Mouse (Mus musculus): ENCODE measurements at regions not wholly inside any gene's neighbourhood (a gene's known extent, or its start where the extent isn't known, plus 50 kb on each side); places are given as distances from the start of the nearest gene placed in this dataset.

GRCm38 (mm10) chr3:143017480-143017879 lies 135.7 kb upstream of the Pkn2 start:
- ATAC-seq (ENCODE audit: low FRiP score): no peak
- 92% methylated on average over 4 of the region's 4 CpGs for WGBS
- Histone ChIP-seq H3K36me3 (ENCODE audit: control insufficient read depth, insufficient read depth, low read length) (no peaks in the 10 kb centered on the region), H3K4me3 (ENCODE audit: low read depth, low read length) (no peak overlapping the region), H3K4me1 (replicated peaks; ENCODE audit: control insufficient read depth, insufficient read depth, low read length) (no peaks in the 10 kb centered on the region), H3K27ac (ENCODE audit: low read depth, low read length) (no peak overlapping the region), H3K4me2 (replicated peaks; ENCODE audit: low read depth, low read length) (no peak overlapping the region), H3K27me3 (ENCODE audit: control insufficient read depth, insufficient read depth, low read length) (no peaks in the 10 kb centered on the region), H3K9ac (ENCODE audit: low read depth, low read length) (no peak overlapping the region), H3K9me3 (ENCODE audit: control insufficient read depth, low read length) (no peaks in the 10 kb centered on the region)
- no peak for DNase-seq (ENCODE audit: low spot score)

- Histone ChIP-seq H3K27me3 (ENCODE audit: control insufficient read depth, insufficient read depth, low read length) (no peaks in the 10 kb centered on the region), H3K4me1 (replicated peaks; ENCODE audit: control insufficient read depth, insufficient read depth, low read length) (no peaks in the 10 kb centered on the region), H3K9me3 (ENCODE audit: control insufficient read depth, low read length) (no peaks in the 10 kb centered on the region), H3K4me2 (replicated peaks; ENCODE audit: low read depth, low read length) (no peak overlapping the region), H3K27ac (ENCODE audit: low read depth, low read length) (no peak overlapping the region), H3K36me3 (ENCODE audit: control insufficient read depth, insufficient read depth, low read length) (no peaks in the 10 kb centered on the region), H3K4me3 (ENCODE audit: low read depth, low read length) (no peak overlapping the region), H3K9ac (ENCODE audit: low read depth, low read length) (no peak overlapping the region)
- DNase-seq (ENCODE audit: low spot score): no peak
- no peak for ATAC-seq (ENCODE audit: low FRiP score)
- WGBS: 89% methylated on average over 5 of the region's 5 CpGs
These were observed 135.0 kb upstream of the Pkn2 start for GRCm38 (mm10) chr3:143016758-143017157.

GRCm38 (mm10) chr3:143014421-143014820 lies 132.6 kb upstream of the Pkn2 start:
- Histone ChIP-seq H3K9me3 (ENCODE audit: control insufficient read depth, low read length) (no peaks in the 10 kb centered on the region), H3K4me3 (ENCODE audit: low read depth, low read length) (no peak overlapping the region), H3K27me3 (ENCODE audit: control insufficient read depth, insufficient read depth, low read length) (no peaks in the 10 kb centered on the region), H3K27ac (ENCODE audit: low read depth, low read length) (no peak overlapping the region), H3K4me2 (replicated peaks; ENCODE audit: low read depth, low read length) (no peak overlapping the region), H3K9ac (ENCODE audit: low read depth, low read length) (no peak overlapping the region), H3K4me1 (replicated peaks; ENCODE audit: control insufficient read depth, insufficient read depth, low read length) (no peaks in the 10 kb centered on the region), H3K36me3 (ENCODE audit: control insufficient read depth, insufficient read depth, low read length) (no peaks in the 10 kb centered on the region)
- DNase-seq (ENCODE audit: low spot score) (no peak), ATAC-seq (ENCODE audit: low FRiP score) (no peak)
- 87% methylated on average over 4 of the region's 4 CpGs for WGBS

- Histone ChIP-seq H3K4me3 (ENCODE audit: low read depth, low read length) (no peak overlapping the region), H3K4me1 (replicated peaks; ENCODE audit: control insufficient read depth, insufficient read depth, low read length) (no peaks in the 10 kb centered on the region), H3K9me3 (ENCODE audit: control insufficient read depth, low read length) (no peaks in the 10 kb centered on the region), H3K4me2 (replicated peaks; ENCODE audit: low read depth, low read length) (no peak overlapping the region), H3K9ac (ENCODE audit: low read depth, low read length) (no peak overlapping the region), H3K27ac (ENCODE audit: low read depth, low read length) (no peak overlapping the region), H3K36me3 (ENCODE audit: control insufficient read depth, insufficient read depth, low read length) (no peaks in the 10 kb centered on the region), H3K27me3 (ENCODE audit: control insufficient read depth, insufficient read depth, low read length) (no peaks in the 10 kb centered on the region)
- 84% methylated on average over 3 of the region's 3 CpGs for WGBS
- no peak for ATAC-seq (ENCODE audit: low FRiP score)
- no peak for DNase-seq (ENCODE audit: low spot score)
These were observed 125.2 kb upstream of the Pkn2 start for GRCm38 (mm10) chr3:143007047-143007446.

- H3K27ac ChIP-seq (ENCODE audit: low read depth, low read length): no peak overlapping the region
- no peak overlapping the region for H3K4me2 ChIP-seq (replicated peaks; ENCODE audit: low read depth, low read length)
- WGBS: 50% methylated on average over 5 of the region's 5 CpGs
- H3K4me3 ChIP-seq (ENCODE audit: low read depth, low read length): no peak overlapping the region
- DNase-seq (ENCODE audit: low spot score) (no peak), ATAC-seq (ENCODE audit: low FRiP score) (no peak)
- no peaks in the 10 kb centered on the region for H3K27me3 ChIP-seq (ENCODE audit: control insufficient read depth, insufficient read depth, low read length)
- no peaks in the 10 kb centered on the region for H3K4me1 ChIP-seq (replicated peaks; ENCODE audit: control insufficient read depth, insufficient read depth, low read length)
- H3K36me3 ChIP-seq (ENCODE audit: control insufficient read depth, insufficient read depth, low read length): no peaks in the 10 kb centered on the region
- H3K9me3 ChIP-seq (ENCODE audit: control insufficient read depth, low read length): no peaks in the 10 kb centered on the region
- no peak overlapping the region for H3K9ac ChIP-seq (ENCODE audit: low read depth, low read length)
These were observed 120.1 kb upstream of the Pkn2 start for GRCm38 (mm10) chr3:143001952-143002351.

- ATAC-seq (ENCODE audit: low FRiP score) (no peak), DNase-seq (ENCODE audit: low spot score) (peak; percentile 6)
- no peaks in the 10 kb centered on the region for H3K9me3 ChIP-seq (ENCODE audit: control insufficient read depth, low read length)
- H3K27me3 ChIP-seq (ENCODE audit: control insufficient read depth, insufficient read depth, low read length): no peaks in the 10 kb centered on the region
- no peaks in the 10 kb centered on the region for H3K36me3 ChIP-seq (ENCODE audit: control insufficient read depth, insufficient read depth, low read length)
- no peaks in the 10 kb centered on the region for H3K4me1 ChIP-seq (replicated peaks; ENCODE audit: control insufficient read depth, insufficient read depth, low read length)
- no peak overlapping the region for H3K4me3 ChIP-seq (ENCODE audit: low read depth, low read length)
- no peak overlapping the region for H3K9ac ChIP-seq (ENCODE audit: low read depth, low read length)
- 72% methylated on average over 3 of the region's 3 CpGs for WGBS
- H3K27ac ChIP-seq (ENCODE audit: low read depth, low read length): no peak overlapping the region
- H3K4me2 ChIP-seq (replicated peaks; ENCODE audit: low read depth, low read length): no peak overlapping the region
These were observed 114.4 kb upstream of the Pkn2 start for GRCm38 (mm10) chr3:142995981-142996743.

GRCm38 (mm10) chr3:142984547-142984946 lies 102.7 kb upstream of the Pkn2 start:
- Histone ChIP-seq H3K9me3 (ENCODE audit: control insufficient read depth, low read length) (no peaks in the 10 kb centered on the region), H3K4me2 (replicated peaks; ENCODE audit: low read depth, low read length) (no peak overlapping the region), H3K4me1 (replicated peaks; ENCODE audit: control insufficient read depth, insufficient read depth, low read length) (no peaks in the 10 kb centered on the region), H3K36me3 (ENCODE audit: control insufficient read depth, insufficient read depth, low read length) (no peaks in the 10 kb centered on the region), H3K27ac (ENCODE audit: low read depth, low read length) (no peak overlapping the region), H3K9ac (ENCODE audit: low read depth, low read length) (no peak overlapping the region), H3K27me3 (ENCODE audit: control insufficient read depth, insufficient read depth, low read length) (no peaks in the 10 kb centered on the region), H3K4me3 (ENCODE audit: low read depth, low read length) (no peak overlapping the region)
- no peak for DNase-seq (ENCODE audit: low spot score)
- 92% methylated on average over 5 of the region's 5 CpGs for WGBS
- no peak for ATAC-seq (ENCODE audit: low FRiP score)

GRCm38 (mm10) chr3:142981221-142981620 lies 99.4 kb upstream of the Pkn2 start:
- Histone ChIP-seq H3K9ac (ENCODE audit: low read depth, low read length) (no peak overlapping the region), H3K4me2 (replicated peaks; ENCODE audit: low read depth, low read length) (no peak overlapping the region), H3K27me3 (ENCODE audit: control insufficient read depth, insufficient read depth, low read length) (no peaks in the 10 kb centered on the region), H3K4me3 (ENCODE audit: low read depth, low read length) (no peak overlapping the region), H3K4me1 (replicated peaks; ENCODE audit: control insufficient read depth, insufficient read depth, low read length) (no peaks in the 10 kb centered on the region), H3K9me3 (ENCODE audit: control insufficient read depth, low read length) (no peaks in the 10 kb centered on the region), H3K36me3 (ENCODE audit: control insufficient read depth, insufficient read depth, low read length) (no peaks in the 10 kb centered on the region), H3K27ac (ENCODE audit: low read depth, low read length) (no peak overlapping the region)
- ATAC-seq (ENCODE audit: low FRiP score) (no peak), DNase-seq (ENCODE audit: low spot score) (no peak)
- 75% methylated on average over 3 of the region's 3 CpGs for WGBS

GRCm38 (mm10) chr3:142979161-142979560 lies 97.4 kb upstream of the Pkn2 start:
- Histone ChIP-seq H3K27me3 (ENCODE audit: control insufficient read depth, insufficient read depth, low read length) (no peaks in the 10 kb centered on the region), H3K36me3 (ENCODE audit: control insufficient read depth, insufficient read depth, low read length) (no peaks in the 10 kb centered on the region), H3K4me3 (ENCODE audit: low read depth, low read length) (no peak overlapping the region), H3K4me1 (replicated peaks; ENCODE audit: control insufficient read depth, insufficient read depth, low read length) (no peaks in the 10 kb centered on the region), H3K27ac (ENCODE audit: low read depth, low read length) (no peak overlapping the region), H3K4me2 (replicated peaks; ENCODE audit: low read depth, low read length) (no peak overlapping the region), H3K9me3 (ENCODE audit: control insufficient read depth, low read length) (no peaks in the 10 kb centered on the region), H3K9ac (ENCODE audit: low read depth, low read length) (no peak overlapping the region)
- 40% methylated on average over 4 of the region's 4 CpGs for WGBS
- ATAC-seq (ENCODE audit: low FRiP score) (no peak), DNase-seq (ENCODE audit: low spot score) (no peak)

Measured in hindbrain, embryonic 11.5 days (tissue).